Mouse (Mus musculus) lung, postnatal 0 days (tissue): Measurements from ENCODE around the gene Fgd6.

Experiments used
- CTCF ChIP-seq: IDR thresholded peaks from 2 replicates; pipeline ENCODE4 v1.5.1; 2016; ENCODE audit warnings: antibody characterized with exemption, mild to moderate bottlenecking
- EP300 ChIP-seq: IDR thresholded peaks from 2 replicates; pipeline ENCODE4 v1.6.1; 2016; ENCODE audit warnings: antibody characterized with exemption, mild to moderate bottlenecking, control low read depth

DNA sequence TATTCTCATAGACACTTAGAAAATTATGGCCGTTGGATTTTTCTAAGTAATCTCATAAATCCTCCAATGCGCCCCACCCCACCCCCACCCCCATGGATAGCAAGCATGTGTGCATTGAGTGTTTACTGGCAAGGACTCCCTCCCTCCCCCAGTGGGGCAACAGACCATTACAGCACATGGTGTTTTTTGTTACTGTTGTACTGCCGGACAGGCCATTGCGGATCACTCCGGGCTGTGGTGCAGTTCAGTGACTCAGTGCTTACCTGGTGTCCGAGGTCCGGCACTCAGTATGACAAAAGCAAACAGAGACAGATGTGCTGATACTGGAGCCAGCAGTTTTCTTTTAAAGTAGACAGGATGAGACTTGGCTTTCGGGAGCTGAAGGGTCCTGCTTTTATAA lies 13.3 kb downstream of the Fgd6 start:
- no peak for TF ChIP-seq CTCF
- no peak for TF ChIP-seq EP300
